ENCODE assay signal across 8 mouse cellular contexts in the genomic region with DNA sequence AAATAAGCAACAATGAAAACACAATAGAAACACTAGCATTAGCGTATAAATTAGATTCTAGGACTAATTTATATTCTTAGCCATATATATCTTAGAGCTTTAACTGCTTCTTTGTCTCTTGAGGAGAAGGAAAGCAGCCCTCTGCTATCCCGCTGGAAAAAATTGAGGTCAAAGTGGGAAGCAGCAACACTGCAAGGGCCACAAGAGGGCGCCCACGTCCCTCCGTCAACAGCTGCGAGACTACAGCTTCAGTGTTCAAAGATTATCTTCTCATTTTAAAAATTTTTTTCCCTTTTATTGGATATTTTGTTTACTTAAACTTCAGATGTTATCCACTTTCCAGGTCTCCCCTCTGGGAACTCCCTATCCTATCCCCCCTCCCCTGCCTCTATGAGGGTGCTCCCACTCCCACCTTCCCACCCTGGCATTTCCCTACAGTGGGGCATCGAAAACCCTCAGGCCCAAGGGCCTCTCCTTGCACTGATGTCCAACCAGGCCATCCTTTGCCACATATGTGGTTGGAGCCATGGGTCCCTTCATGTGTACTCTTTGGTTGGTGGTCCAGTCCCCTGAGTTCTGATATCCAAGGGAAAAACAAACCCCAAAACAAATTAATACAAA. TPM values are rescaled to one million over a fixed set of nuclear protein-coding genes. Genes with fewer than 3 reads are reported as not detected.
DNase-seq lines count a peak whose midpoint lies in the region; ATAC-seq and TF ChIP-seq lines count a peak whose summit lies in the region.

No protein-coding gene starts in this region.

- POLR2A ChIA-PET in Patski (lab: Charles Lee): interaction anchor here (1.1 kb wide), 1 partner anchor 195 kb away, joined by 3 read pairs; no protein-coding TSS in a partner anchor

- peak overlapping the region; percentile 55 for H3K27ac ChIP-seq in gastrocnemius, adult 2 months

- H3K27me3 ChIP-seq in Patski: no peaks in the 10 kb centered on the region

- H3K4me3 ChIP-seq in gastrocnemius, adult 2 months: no peak overlapping the region

- CTCF ChIA-PET in Patski (lab: Charles Lee): interaction anchor here (0.9 to 1.9 kb wide), 18 partner anchors 9 to 218 kb away, joined by 3 to 6 read pairs (median 5); no protein-coding TSS in a partner anchor

- peak; percentile 71 for DNase-seq in B cell, adult 2 months
- DNase-seq in Patski (ENCODE audit: low read depth, low spot score): no peak
- DNase-seq in cerebellum, postnatal 36 days: peak; percentile 89 to 90
- peak; percentile 88 for DNase-seq in gastrocnemius, adult 2 months
- DNase-seq in layer of hippocampus, adult 11-12 months (ENCODE audit: low spot score): peak; percentile 79
- peak; percentile 90 for DNase-seq in lung, postnatal 10 days
- DNase-seq in retina, embryonic 14.5 days (ENCODE audit: low spot score): peak; percentile 88
- DNase-seq in urinary bladder, postnatal 36 days (ENCODE audit: low spot score in 2 of 2): peak; percentile 64 to 82

- intact Hi-C loops in gastrocnemius, adult 2 months (cut with DNase I): loop anchor here (1.0 to 5.0 kb wide), 2 partner anchors 176 to 195 kb away; no protein-coding TSS in a partner anchor

- TF ChIP-seq CTCF in Patski (IDR thresholded peaks at IDR 0.05): peak; percentile 95
- TF ChIP-seq CTCF in gastrocnemius, adult 2 months (IDR thresholded peaks at IDR 0.05): peak; percentile 98

- in situ Hi-C loops in Patski (cut with MboI; ENCODE audit: low pct_unique_long_range_greater_than_20kb): no loop called here

- ATAC-seq in Patski: peak; percentile 44

RNA-seq across cellular contexts. Expression of a gene that starts 21.2 kb away (rescaled TPM):
- 71.1 TPM for polyA plus RNA-seq in Patski (2021)
- total RNA-seq in gastrocnemius, adult 2 months (2021): 100 to 1,000 TPM; 152 to 211 TPM

RNA-seq across cellular contexts. Expression of a gene that starts 30.2 kb away (rescaled TPM):
- 80.6 TPM for polyA plus RNA-seq in Patski (2021)
- 100 to 1,000 TPM; 375 to 428 TPM for total RNA-seq in gastrocnemius, adult 2 months (2021)

RNA-seq across cellular contexts. Expression of a gene that starts 49.2 kb away (rescaled TPM):
- 16.1 TPM for polyA plus RNA-seq in Patski (2021)
- total RNA-seq in gastrocnemius, adult 2 months (2021): 1 to 10 TPM; 2.6 to 2.8 TPM
